Mouse (Mus musculus): ENCODE data around the gene Shroom4.
"Not testable (repeated sequence)": the region's sequence is repeated elsewhere in the genome, so short reads cannot be mapped to it uniquely, and the experiment has no call there.

Shroom4 gene

DNA sequence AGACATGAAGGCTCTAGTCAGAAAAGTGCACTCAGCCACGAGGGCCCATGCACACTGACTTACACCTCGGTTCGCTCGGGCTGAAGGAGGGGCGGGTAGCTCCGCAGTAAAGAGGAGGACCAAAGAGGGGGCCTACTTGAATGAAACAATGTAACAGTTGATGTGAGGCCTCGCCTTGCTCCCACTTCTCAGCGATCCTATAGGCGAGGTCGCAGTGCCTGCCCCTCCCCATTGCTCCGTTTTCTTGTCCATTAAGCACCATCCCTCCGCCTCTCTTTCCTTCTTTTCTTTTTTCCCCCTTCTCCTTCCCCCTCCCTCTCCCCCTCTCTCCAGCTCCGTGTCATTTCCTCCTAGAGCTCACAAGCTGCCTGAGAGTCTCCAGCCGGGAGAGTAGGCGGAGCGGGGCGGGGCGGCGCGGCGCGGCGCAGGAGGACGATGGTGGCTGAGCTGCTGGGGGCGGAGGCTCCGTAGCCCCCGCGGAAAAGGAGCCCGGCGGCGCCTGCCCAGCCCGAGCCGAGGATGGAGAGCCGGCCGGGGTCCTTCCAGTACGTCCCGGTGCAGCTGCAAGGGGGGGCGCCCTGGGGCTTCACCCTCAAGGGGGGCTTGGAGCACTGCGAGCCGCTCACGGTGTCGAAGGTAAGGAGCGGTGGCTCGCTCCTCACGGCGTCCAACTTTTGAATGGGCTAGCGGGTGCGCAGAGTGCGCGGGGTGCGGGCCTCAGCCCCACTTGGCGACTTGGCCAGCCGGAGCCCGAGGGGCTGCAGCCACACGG, at the start of gene Shroom4:
Gene Shroom4, plus strand, starts transcription at position 229 of the 772 bp plus-strand sequence.
- peak; percentile 63 to 78 for DNase-seq

DNA sequence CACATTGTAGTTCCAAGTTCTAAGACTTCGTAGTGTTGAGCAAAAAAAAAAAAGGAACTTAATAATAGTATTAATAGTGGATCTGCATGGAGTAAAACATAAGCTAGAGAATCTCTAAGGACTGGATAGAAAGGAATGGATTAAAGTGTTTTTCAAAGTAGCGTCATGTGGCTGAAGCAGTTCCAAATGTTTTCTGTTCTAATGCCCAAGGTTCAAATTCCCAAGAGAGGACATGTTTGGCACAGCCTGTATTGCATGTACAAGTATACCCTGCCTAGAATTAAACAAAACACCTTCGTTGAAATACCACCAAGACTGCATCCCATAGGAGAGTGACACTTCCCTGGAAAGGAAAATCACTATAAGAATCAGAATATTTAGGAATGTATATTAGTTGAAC, 42.8 kb upstream of the Shroom4 start:
- DNase-seq: no peak

DNA sequence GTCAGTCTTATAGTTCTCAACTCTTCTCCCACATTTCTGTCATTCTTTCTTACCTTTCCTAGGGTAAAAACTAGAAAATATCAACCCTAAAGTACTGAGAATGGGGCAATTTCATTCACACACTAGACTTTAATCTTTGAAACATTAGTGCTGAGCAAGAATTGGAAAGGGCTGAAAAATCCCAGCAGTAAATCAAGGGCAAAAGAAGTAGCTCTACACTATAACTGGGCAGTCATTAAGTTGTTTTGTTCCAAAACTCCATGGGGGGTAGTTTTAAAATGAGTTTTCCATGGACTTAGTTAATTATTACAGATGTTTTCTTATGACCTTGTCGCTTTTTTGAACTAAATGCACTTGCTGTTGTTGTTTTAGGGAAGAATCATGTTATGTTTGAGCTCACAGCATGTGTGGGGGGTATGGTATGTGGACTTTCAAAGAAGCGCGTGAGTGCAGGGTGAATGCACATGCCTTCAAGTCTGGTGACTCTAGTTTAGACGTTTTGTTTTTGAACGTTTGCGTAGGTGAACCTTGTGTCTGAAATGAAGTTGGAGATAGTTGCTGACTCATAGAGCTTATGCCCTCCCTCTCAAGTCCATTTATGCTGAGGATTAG, 42.0 kb upstream of the Shroom4 start:
- DNase-seq: no peak

DNA sequence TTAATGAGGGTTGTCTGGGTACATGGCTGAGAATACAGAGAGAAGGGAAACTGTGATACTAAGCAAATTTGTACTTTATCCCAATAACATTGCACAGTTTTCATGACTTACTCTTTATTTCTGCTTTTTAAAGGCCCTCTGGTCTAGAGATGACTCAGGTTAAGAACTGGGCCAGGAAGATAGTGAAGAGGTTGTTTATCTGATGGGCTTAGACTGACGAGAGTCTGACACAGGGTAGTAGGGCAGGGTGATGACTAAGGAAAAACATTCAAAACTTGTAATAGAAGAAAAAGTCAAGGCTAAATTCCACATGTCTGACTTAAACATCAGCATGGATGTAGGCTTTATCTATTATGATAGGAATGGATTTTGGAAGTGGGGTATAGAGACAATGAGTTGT, 30.8 kb upstream of the Shroom4 start:
- no peak for DNase-seq

DNA sequence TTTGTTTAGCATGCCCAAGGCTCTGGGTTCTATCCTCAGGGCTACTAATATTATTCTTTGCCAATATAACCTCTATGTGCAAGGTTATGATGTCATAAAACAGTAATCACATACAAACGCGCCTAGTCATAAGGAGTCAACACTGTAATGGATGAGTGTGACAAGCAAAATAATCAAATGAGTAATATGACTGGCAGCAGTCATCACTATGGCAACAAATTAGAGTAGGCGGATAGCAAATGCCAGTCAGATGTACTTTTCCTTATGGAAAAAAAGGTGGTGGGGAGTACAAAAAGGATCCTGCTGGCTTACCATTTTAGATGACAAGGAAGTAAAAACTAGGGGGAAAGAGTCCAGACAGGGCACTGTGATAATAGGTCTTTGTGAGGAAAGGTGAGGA, 28.9 kb upstream of the Shroom4 start:
- no peak for DNase-seq

DNA sequence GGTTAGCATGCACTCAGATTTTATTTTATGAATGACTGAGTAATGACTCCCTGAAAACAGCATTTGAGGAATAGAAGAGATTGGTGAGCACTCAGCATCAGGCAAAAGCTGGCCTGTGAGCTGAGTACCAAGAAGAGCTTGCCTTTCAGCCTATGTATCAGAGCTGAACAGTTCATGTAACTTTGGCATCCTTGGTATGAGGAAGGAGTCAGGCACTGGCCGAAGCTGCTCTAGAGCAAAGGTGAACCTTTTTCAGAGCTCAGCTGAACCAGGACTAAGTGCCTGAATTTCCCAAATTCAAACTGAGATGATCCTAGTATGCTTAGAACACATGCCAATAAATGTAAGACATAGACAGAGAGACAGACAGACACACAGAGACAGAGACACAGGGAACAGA, 5.8 kb upstream of the Shroom4 start:
- no peak for DNase-seq

DNA sequence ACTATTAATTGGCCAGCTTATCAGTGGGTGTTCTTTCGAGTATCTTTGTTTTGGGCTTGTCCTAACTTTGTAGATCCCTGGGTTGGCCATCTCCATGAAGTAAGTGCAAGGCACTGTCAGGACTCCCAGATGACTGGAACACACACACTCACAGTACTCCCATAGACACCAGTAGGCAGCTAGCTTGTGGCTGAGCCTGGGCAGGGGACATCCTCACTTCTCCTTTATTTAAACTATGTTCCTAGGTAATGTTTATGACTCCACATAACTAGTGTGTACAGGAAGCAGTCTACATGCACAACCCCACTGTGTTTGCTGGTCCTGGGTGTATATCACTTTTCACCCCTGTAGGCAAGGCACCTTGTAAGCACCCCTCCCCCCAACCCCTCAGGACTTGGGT, 461 bp upstream of the Shroom4 start:
- no peak for DNase-seq

DNA sequence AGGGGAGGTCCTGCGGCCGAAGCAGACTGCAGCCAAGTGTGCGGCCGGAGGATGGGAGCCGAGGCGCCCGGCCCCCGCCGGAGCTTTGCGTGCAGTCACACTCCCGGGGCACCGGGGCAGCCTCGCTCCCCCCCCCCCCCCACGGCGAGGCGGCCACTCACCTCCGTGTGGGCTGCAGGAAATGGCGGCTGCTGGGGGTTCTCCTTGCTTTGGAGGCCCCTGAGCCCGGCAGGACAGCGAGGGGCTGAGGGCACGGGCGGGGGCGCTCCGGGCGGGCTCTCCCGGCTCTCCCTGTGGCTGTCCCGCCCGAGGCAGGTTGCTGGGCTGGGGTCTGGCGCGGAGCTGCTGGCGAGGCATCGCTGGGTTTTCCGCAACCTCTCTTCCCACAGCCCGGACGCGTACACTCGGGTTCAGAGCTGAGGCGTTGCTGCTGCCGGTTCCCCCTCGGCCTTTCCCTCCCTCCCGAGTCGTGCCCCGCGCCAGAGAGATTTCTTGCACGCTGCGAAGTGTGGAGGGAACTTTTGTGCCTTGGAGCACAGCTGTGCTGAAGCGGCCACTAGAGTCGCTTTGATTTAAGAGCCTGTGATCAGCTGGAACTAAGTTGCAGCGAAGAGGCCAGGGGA, 855 bp downstream of the Shroom4 start:
- DNase-seq: no peak

DNA sequence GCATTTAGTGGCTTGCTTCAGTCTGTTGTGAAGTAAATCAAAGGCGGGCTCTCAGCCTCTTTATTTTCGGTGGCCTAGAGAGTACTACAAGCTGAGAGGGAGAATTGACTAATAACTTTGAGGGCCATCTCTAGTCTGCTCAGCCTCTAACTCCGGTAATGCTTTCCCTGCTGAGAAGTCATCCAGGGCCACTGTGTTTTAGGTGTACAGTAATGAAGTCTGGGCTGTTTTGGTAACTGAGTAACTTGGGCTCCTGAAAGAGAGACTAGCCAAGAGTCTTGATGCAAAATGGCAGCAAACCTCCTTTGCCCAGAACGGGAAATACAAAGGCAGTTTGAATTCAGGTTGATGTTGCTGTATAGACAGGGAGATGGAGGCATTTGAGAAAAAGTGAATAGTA, 3.3 kb downstream of the Shroom4 start:
- no peak for DNase-seq

DNA sequence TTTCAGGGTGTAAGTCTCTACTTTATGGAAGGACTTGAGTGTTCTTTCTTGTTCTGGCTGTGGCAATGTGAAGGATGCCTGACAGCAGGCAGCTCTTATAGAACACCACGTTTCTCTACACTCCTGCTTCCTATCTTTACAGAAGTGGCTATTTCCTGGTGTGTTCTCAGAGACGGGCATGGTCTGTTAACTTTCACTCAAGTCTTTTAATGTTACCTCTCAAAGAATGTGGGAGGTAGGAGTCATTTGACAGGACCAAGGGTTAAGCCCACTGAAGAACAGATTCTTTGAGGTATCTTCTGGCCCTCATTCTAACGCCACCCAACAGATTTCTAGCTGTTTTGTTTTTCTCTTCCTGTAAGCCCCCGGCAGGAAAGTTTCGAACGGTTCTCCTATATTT, 9.5 kb downstream of the Shroom4 start:
- DNase-seq: no peak

DNA sequence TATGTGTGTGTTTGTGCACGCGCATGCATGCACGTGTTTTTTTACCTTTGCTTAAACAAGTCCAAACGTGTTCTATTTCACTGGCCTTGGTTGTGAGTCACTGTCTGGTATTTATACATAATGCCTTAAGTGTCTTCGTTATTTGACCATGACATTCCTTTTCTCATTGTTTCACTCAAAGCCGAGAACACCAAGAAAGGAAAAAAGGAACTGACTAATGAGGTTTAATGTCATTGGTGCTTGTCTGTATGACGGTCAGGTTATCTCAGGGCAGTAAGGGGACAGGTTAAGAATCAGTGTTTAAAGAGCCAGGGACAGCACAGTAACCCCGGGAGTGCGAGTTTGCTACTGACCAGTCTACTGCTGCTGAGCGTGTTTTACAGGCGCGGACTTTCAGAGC, 15.8 kb downstream of the Shroom4 start:
- DNase-seq: no peak

DNA sequence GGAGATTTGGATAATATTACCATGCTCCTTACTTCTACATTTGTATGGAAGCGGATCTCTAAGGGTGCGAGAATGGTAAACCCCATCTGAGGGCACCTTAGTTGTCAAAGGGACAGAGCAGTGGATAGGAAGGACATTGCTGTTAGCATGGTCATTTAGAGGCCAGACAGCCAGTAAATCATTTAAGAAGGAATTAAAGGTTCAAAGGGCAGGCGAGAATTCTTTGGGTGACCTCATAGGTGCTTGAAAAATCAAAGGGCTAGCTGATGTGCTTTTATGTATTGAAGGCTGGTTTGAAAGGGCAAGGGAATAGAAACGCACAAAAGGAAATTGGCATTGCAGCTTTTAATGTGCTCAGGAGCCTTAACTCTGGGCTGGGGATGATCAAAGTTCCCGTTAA, 16.3 kb downstream of the Shroom4 start:
- DNase-seq: no peak

DNA sequence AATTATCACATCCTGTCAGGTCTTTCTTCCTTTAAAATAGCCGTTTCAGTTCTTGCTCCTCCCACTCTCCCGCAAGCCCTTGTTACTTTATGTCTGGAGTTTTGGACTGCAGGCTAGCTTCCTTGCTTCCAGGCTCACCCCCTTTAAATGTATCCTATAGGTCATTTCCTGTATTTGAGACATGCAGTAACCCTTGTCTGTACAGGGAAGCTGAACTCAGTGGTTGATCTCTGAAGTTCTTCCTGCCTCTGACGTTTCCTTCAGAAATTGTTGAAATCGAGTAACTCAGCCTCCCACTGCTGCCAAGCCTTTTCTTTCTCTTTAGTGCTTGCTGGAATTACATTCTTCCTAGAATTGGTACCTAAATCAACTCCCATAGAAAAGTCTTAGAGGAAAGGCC, 18.5 kb downstream of the Shroom4 start:
- no peak for DNase-seq

DNA sequence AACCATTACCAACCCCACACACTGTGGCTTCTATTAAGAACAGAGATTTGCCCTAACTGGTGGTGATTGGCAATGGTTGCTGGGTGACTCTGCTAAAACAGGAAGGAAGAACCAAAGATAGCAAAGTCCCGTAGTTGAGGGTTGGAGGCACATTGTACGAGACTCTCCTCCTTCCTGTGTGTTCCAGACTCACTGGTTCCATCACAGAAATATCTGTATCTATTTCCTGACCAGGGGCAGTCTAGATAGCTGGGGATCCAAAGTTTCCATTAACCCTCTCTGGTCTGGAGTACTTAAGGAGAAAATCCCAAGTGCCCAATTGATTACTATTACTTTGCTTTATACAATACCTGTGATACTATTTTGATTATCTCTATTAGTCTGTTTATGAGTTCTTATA, 35.6 kb downstream of the Shroom4 start:
- DNase-seq: no peak

DNA sequence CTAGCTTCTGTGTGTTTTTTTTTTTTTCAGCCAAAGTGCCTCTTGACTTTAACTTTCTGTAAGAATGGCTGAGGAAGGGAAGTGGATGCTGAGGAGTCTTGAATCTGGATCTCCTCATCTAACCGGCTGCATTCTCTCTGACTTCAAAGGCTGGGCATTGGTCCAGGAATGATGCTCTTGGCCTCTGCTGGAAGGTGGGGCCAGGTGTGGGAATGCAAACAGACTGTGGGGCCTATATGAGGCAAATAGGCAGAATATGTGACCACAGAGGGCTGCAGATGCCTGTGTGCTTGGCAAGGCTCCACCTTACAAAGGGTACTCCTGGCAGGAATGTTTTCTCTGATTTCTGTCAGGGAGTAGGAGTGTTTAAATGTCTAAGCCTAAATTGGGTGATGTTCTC, 46.8 kb downstream of the Shroom4 start:
- DNase-seq: peak; percentile 40 to 50

DNA sequence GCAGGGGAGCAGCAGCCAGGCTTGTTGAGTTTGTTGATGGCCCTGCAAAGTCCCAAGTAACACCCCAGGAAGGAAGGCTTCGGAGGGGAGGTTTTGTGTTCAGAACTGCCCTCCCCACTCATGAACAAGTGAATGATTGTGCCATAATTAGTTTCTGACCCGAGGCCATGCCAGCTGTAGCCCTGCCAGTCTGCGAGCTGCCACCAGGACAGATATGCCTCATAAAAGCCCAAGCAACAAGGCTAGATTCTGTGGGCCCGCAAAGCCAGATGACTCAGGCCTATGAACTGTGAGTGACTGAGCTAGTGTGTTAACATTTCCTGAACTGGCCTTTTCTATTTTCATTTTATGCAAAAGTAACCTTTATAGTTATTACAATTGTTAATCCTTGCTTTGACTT, 48.3 kb downstream of the Shroom4 start:
- peak in 1 of 2 experiments; percentile 2 for DNase-seq

DNA sequence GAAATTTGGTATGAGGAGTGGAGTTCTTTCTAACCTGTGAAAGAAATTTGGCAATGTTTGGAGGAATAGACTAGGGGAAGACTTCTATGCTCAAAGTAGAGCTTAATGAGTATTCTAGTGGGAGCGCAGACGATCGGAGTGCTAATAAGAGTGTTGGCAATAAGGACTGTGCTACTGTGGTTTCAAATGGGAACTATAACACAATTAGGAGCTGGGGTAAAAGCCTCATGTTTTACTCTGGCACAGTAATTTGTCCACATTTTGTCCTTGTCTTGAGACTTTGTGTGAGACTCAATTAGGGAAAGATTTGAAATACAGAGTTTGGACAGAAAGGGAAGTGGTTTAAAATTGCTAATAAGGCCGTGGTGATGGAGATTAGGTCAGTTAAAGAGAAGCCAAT, 53.6 kb downstream of the Shroom4 start:
- DNase-seq: no peak

DNA sequence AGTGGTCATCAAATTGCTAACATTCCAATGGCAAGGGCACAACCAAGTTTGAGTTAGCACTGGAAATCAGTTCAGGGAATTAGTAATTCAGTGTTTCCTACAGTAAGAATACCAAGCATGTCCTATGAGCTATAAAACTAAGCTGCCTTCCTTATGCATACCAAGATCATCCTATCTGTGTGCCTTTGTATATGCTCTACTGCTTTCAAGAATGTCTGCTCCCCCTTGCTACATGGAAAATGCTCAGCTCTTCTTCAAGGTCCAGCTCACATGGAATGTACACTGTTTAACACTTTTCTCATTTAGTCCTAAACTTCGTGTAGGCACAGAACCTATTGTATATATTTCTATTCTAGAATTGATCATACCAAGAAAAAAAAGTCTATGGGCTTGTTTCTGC, 69.6 kb downstream of the Shroom4 start:
- DNase-seq: not testable (repeated sequence)

DNA sequence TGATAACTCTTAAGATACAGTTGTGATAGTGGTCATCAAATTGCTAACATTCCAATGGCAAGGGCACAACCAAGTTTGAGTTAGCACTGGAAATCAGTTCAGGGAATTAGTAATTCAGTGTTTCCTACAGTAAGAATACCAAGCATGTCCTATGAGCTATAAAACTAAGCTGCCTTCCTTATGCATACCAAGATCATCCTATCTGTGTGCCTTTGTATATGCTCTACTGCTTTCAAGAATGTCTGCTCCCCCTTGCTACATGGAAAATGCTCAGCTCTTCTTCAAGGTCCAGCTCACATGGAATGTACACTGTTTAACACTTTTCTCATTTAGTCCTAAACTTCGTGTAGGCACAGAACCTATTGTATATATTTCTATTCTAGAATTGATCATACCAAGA, 72.9 kb downstream of the Shroom4 start:
- DNase-seq: not testable (repeated sequence)

DNA sequence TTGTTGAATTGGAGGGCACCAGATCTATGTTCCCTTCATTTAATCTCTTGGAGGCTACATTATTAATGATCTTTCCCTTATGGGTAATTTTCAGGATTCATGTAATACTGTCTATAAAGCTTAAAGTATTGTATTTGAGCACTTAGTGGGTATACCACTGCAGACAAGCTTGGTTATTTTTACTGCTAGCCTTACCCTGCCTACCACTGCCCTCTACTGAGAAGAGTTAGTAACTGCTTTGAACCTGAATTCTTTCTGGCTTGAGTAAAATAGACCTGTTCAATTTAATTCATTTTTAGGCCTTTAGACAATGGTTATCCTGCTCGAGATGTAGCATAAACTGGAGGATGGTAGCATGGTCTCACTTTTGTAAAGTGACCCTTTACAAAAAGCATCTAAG, 75.5 kb downstream of the Shroom4 start:
- DNase-seq: no peak

DNA sequence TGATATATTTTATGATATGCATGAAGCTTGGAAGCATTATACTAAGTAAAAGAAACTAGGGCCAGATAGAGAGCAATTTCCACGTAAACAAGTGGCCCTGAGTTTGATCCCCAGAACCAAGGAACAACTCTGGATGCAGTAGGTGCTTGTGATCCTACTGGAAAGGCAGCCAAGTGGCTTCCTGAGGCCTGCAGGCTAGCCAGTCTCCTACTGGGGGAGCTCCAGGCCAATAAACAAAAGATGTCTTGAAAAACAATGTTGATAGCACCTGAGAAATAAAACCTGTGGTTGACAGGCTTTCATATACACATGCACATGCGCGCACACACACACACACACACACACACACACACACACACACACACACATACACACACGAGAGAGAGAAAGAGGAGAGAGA, 82.6 kb downstream of the Shroom4 start:
- DNase-seq: peak in 1 of 2 experiments; percentile 8

DNA sequence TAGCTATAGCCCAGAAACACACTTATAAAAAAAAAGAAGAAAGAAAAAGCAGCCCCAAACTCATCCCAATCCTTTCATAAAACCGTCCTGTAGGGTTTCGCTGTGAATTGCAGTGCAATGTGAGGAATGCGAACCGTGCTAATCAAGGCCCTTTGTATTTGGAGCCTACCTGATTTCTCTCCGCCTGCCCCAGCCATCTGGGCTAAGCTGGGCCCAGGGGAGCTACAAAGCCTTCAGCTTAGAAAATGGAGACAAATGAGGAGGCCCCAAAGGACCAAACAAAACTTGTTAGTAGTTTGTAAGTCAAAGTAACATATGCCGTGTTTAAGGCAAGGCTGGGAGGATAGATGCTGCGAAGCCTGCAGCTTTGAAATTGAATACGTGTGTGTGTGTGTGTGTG, 84.2 kb downstream of the Shroom4 start:
- DNase-seq: no peak

DNA sequence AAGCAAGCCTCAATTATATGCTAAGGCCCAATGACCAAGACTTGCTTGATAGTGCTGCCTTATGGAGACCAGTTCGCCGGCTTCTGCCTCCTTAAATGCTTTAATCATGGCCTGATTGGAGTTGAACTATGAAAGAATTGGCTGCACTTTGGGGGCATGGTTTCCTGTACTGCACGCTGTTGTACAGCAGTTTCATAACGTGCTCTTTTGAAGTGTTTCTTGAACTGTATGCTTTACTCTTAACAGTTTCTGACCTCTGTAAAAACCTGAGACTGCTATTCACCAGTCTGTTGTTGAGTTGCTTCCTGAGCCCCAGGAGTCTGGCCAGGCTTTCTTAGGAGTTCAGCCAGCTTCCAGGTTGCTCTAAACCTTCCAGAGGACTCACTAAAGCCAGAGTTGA, 90.8 kb downstream of the Shroom4 start:
- DNase-seq: peak in 1 of 2 experiments; percentile 7

DNA sequence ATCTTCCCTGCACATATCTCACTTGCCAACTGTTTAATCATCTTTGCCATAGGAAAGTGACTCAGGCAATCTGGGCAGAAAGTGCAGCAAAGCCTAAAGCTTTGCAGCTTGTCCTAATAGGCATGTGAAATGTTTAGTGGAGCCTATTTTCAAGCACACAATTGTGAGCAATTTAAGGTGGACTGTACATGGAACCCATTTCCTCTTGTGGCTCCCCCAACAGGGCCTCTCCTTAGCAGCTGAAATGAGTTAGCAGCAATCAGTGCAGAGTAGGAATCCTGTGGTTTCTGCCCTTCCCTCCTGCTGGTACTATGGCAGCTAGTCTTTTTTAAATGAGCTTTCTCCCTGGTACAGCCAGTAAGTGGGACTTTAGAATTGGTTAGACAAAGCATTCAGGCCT, 95.8 kb downstream of the Shroom4 start:
- no peak for DNase-seq
